Mouse (Mus musculus): ENCODE measurements at regions not wholly inside any gene's neighbourhood (a gene's known extent, or its start where the extent isn't known, plus 50 kb on each side); places are given as distances from the start of the nearest gene placed in this dataset.

DNA sequence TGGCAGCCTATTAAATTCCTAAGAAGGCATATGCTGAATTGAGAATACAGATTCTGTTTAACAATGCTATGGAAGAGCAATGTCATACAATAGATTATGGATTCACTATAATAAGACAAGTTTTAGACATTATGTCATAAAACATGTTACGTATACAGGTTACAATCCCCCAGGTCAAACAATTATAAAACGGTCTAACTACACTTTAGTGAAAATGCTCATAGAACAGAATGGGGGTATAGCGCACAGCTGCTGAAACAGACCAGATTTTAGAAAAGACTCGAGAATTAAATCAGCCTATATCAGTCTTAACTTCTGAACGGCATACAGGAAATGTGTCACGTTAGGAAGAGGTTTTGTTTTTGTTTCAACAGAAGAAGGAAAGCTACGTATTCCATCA is 660.5 kb upstream of the Sel1l start:
- no peaks in the 10 kb centered on the region for H3K27me3 ChIP-seq (replicated peaks)
- TF ChIP-seq GATA1 (IDR thresholded peaks at IDR 0.05; ENCODE audit: borderline replicate concordance, low read length), result no peak
- no peak for TF ChIP-seq FLI1 (IDR thresholded peaks at IDR 0.05; ENCODE audit: low read length)
- no peak overlapping the region for H3K4me3 ChIP-seq (replicated peaks)
- no peaks in the 10 kb centered on the region for H3K4me1 ChIP-seq
- H3K9me3 ChIP-seq, result no peaks in the 10 kb centered on the region
- no peaks in the 10 kb centered on the region for H3K36me3 ChIP-seq (replicated peaks; ENCODE audit: low read length)

DNA sequence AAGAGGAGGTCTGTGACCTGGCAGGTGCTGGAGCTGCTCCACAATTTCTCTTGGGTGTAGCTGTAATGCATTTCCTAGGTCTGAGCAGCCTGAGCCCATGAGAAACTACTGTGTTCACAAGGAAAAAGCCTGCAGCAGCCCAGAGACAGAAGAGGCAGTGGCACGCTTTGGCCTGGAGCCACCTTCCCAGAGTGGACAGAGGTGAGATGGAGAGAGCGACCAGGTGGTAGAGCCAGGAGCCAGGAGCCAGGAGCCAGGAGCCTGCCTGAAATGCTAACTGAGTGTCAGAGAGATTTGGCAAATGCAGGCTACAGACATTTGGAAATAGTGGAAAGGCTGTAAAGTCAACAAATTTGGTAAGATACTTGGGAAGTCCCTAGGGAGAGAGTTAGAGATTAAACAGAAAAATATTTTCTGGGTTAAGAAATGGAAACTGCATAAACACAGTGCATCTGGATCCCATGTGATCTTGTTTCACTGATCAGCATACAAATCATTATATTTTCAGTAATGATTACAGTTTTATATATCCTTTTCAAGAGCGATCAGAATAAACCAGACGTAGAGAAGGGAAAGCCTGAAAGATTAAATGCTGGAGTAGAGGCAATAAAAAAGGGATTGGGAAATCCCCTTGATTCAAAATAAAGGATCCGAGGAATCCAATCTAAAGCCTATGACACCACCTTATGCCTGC is 660.0 kb upstream of the Sel1l start:
- no peak for TF ChIP-seq FLI1 (IDR thresholded peaks at IDR 0.05; ENCODE audit: low read length)
- no peak for TF ChIP-seq GATA1 (IDR thresholded peaks at IDR 0.05; ENCODE audit: borderline replicate concordance, low read length)
- Histone ChIP-seq H3K4me1 (no peaks in the 10 kb centered on the region), H3K36me3 (replicated peaks; ENCODE audit: low read length) (no peaks in the 10 kb centered on the region), H3K4me3 (replicated peaks) (no peak overlapping the region), H3K9me3 (no peaks in the 10 kb centered on the region), H3K27me3 (replicated peaks) (no peaks in the 10 kb centered on the region)

DNA sequence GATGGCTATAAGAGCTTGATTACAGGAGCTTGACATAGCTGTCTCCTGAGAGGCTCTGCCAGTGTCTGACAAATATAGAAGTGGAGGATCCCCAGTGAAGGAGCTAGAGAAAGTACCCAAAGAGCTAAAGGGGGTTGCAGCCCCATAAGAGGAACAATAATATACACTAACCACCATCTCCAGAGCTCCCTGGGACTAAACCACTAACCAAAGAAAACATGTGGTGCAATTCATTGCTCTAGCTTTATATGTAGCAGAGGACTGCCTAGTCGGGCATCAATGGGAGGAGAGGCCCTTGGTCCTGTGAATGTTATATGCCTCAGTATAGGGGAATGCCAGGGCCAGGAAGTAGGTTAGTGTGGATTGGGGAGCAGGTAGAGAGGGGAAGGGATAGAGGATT is 635.0 kb upstream of the Sel1l start:
- TF ChIP-seq GATA1 (IDR thresholded peaks at IDR 0.05; ENCODE audit: borderline replicate concordance, low read length) (no peak), FLI1 (IDR thresholded peaks at IDR 0.05; ENCODE audit: low read length) (no peak)
- H3K9me3 ChIP-seq, result no peaks in the 10 kb centered on the region
- H3K4me1 ChIP-seq, result no peaks in the 10 kb centered on the region
- no peaks in the 10 kb centered on the region for H3K36me3 ChIP-seq (replicated peaks; ENCODE audit: low read length)
- no peak overlapping the region for H3K4me3 ChIP-seq (replicated peaks)
- H3K27me3 ChIP-seq (replicated peaks), result no peaks in the 10 kb centered on the region

DNA sequence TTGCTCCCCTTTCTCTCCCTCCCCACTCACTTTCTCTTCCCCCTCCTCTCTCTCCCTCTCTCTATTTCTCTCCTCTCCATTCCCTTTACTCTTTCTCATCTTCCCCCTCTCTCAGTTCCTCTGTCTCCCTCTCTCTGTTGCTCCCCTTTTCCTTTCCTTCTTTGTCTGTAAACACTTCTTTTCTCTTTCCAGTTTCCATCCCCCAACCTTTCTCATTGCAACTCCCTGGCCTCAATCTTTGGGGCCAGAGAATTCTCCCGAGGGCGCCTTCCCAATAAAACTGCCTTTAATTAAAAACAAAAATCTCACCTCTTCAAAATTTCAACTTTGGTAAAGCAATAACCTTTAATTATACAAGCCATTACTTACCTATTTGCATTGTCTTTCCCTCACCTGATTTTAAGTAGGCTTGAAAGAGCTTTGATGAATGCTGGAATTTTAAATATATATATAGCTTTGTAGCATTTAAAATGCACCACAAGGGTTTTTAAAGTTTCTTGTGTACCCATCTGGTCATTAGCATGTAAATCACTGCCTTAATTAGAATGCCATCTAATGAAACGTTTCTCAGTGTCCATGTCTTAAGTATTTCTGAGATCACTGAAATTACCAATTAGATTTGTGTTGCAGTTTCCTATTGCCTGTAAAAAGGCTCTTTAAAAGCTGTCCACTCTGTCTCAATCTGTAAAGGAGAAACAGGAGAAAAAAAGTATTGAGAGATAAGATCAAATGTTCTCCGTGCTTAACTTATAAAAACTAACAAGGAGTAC is 625.5 kb upstream of the Sel1l start:
- TF ChIP-seq GATA1 (IDR thresholded peaks at IDR 0.05; ENCODE audit: borderline replicate concordance, low read length) (no peak), FLI1 (IDR thresholded peaks at IDR 0.05; ENCODE audit: low read length) (no peak)
- no peaks in the 10 kb centered on the region for H3K4me1 ChIP-seq
- H3K4me3 ChIP-seq (replicated peaks), result no peak overlapping the region
- no peaks in the 10 kb centered on the region for H3K27me3 ChIP-seq (replicated peaks)
- H3K36me3 ChIP-seq (replicated peaks; ENCODE audit: low read length), result no peaks in the 10 kb centered on the region
- no peaks in the 10 kb centered on the region; the same call in 1 of the 2 replicates for H3K9me3 ChIP-seq

DNA sequence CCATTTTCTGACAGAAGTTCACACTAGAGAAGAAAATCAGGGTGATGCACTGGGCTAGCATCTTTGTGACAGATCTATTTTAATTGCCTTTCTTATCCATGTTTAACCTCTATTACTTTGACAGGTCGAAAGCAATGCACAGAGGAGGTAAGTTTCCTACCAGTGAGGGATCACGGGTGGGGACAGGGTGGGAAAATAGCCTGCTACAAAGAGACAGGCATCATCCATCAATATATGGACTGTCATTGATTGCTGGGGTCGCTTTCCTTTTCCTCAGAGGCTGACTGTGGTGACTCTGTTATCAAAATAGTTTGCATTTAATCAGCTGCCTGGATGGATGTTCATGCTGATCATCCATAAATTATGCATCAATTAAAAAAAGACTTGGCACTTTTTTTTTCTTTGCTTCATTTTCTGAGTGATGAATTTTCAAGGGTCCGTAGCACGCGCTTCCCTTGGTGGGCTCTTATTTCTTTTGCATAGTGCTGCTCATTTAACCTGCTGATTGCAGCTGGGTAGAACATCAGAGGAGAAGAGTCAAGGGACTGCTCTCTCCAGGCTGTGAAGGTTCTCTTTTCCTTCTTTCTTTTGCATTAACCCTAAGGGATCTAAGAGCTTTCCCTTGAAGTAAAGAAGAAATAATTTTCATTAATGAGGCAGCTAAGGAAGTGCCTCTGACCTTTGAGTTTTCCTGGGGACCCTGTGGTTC is 602.3 kb upstream of the Sel1l start:
- Histone ChIP-seq H3K4me1 (no peaks in the 10 kb centered on the region), H3K4me3 (replicated peaks) (no peak overlapping the region), H3K9me3 (no peaks in the 10 kb centered on the region), H3K27me3 (replicated peaks) (no peaks in the 10 kb centered on the region), H3K36me3 (replicated peaks; ENCODE audit: low read length) (no peaks in the 10 kb centered on the region)
- TF ChIP-seq FLI1 (IDR thresholded peaks at IDR 0.05; ENCODE audit: low read length), result no peak

DNA sequence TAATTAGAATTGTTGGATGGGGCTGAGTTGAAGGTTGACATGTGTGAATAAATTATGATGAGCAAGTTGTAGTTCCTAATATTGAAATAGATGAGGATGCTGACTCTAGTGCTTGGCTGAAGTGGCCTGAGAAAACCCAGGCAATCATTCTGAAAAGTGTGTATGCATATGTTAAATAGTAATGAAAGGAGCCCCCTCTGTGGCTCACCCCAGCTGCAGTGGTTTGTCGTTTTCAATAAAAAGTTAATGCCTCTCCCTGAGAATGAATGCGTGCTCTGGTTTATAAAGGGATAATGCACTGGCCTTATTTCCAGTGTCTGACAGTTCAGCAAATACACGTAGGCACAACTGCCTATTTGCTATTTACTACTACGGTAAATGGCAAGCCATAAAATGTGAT is 569.5 kb upstream of the Sel1l start:
- TF ChIP-seq FLI1 (IDR thresholded peaks at IDR 0.05; ENCODE audit: low read length), result no peak
- TF ChIP-seq GATA1 (IDR thresholded peaks at IDR 0.05; ENCODE audit: borderline replicate concordance, low read length), result no peak
- Histone ChIP-seq H3K27me3 (replicated peaks) (no peaks in the 10 kb centered on the region), H3K9me3 (no peaks in the 10 kb centered on the region), H3K4me3 (replicated peaks) (no peak overlapping the region), H3K36me3 (replicated peaks; ENCODE audit: low read length) (no peaks in the 10 kb centered on the region), H3K4me1 (no peaks in the 10 kb centered on the region)

DNA sequence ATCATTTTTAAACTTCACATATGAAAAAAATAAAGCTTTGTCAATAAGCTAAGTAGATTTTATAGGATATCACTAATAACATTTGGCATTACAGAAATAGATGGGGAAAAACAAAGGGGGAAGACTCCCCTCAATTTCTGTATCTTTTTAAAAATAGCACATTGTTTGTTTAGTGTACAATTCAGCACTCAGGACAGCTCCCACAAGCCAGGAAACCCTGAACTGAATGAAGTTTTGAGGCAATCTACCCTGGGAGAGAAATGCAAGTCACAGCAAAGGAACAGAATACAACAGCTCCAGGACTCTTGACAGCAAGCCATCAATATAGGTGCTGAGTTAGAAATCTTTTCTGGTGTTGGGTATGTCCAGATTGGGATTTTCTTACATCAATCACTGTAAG is 556.5 kb upstream of the Sel1l start:
- Histone ChIP-seq H3K4me1 (no peaks in the 10 kb centered on the region), H3K36me3 (replicated peaks; ENCODE audit: low read length) (no peaks in the 10 kb centered on the region), H3K4me3 (replicated peaks) (no peak overlapping the region), H3K9me3 (peaks cover 4% of the 10 kb centered on the region; the same call in 1 of the 2 replicates), H3K27me3 (replicated peaks) (no peaks in the 10 kb centered on the region)
- no peak for TF ChIP-seq GATA1 (IDR thresholded peaks at IDR 0.05; ENCODE audit: borderline replicate concordance, low read length)
- no peak for TF ChIP-seq FLI1 (IDR thresholded peaks at IDR 0.05; ENCODE audit: low read length)

GRCm38 (mm10) chr12:92400987-92401386 is 552.0 kb upstream of the Sel1l start:
- Histone ChIP-seq H3K27me3 (replicated peaks) (no peaks in the 10 kb centered on the region), H3K4me1 (no peaks in the 10 kb centered on the region), H3K4me3 (replicated peaks) (no peak overlapping the region), H3K9me3 (no peaks in the 10 kb centered on the region), H3K36me3 (replicated peaks; ENCODE audit: low read length) (no peaks in the 10 kb centered on the region)
- TF ChIP-seq FLI1 (IDR thresholded peaks at IDR 0.05; ENCODE audit: low read length), result no peak
- TF ChIP-seq GATA1 (IDR thresholded peaks at IDR 0.05; ENCODE audit: borderline replicate concordance, low read length), result no peak

- TF ChIP-seq GATA1 (IDR thresholded peaks at IDR 0.05; ENCODE audit: borderline replicate concordance, low read length), result no peak
- no peak for TF ChIP-seq FLI1 (IDR thresholded peaks at IDR 0.05; ENCODE audit: low read length)
- peaks cover 13% of the 10 kb centered on the region; the same call in 1 of the 2 replicates for H3K9me3 ChIP-seq
- H3K4me3 ChIP-seq (replicated peaks), result no peak overlapping the region
- no peaks in the 10 kb centered on the region for H3K27me3 ChIP-seq (replicated peaks)
- H3K4me1 ChIP-seq, result no peaks in the 10 kb centered on the region
- H3K36me3 ChIP-seq (replicated peaks; ENCODE audit: low read length), result no peaks in the 10 kb centered on the region
Observed at GRCm38 (mm10) chr12:92386195-92386594, 537.2 kb upstream of the Sel1l start.

Data from megakaryocyte, embryonic 14.5 days (primary cell).